Mouse (Mus musculus): ENCODE results near the gene Stpg1. TPM values are rescaled to one million over a fixed set of nuclear protein-coding genes. Genes with fewer than 3 reads are reported as not detected.
A peak's percentile ranks its signal among the peaks of the same experiment; 100 is the strongest.

Stpg1 gene
- polyA plus RNA-seq, 1 experiment: 1.8 TPM

DNA sequence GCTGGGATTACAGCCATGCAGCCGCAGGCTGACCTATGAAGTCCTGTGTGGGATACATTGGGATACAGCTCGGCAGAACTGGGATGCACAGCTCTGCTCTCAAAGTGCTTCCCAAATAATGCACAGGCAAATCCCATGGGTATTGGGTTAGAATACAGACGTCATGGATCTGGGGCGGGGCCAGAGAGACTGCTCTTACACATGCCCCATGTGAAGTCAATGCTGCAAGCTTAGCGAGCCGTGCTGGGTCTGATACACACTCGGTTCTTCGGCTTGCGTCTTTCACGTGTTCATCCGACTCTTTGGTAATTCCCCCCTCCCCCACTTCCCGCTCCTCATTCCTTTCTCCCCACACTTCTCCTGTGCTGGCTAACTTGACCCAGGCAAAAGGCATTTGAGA is 44.5 kb downstream of the Stpg1 start:
- H3K27ac ChIP-seq (ENCODE audit: insufficient read depth, low read length): no peak overlapping the region
- H3K9me3 ChIP-seq (replicated peaks; ENCODE audit: control insufficient read depth, insufficient read depth, low read length, poor library complexity, severe bottlenecking): no peaks in the 10 kb centered on the region
- no peaks in the 10 kb centered on the region for H3K27me3 ChIP-seq (ENCODE audit: control insufficient read depth, insufficient read depth, low read length, poor library complexity, severe bottlenecking)
- H3K36me3 ChIP-seq (ENCODE audit: control insufficient read depth, insufficient read depth, low read length, poor library complexity, severe bottlenecking): peaks cover 8% of the 10 kb centered on the region
- H3K4me1 ChIP-seq (ENCODE audit: control insufficient read depth, insufficient read depth, low read length): peaks cover 2% of the 10 kb centered on the region
- H3K4me3 ChIP-seq (ENCODE audit: low read depth, low read length): no peak overlapping the region
- H3K9ac ChIP-seq (ENCODE audit: low read depth, poor library complexity, severe bottlenecking): no peak overlapping the region
- no peak for TF ChIP-seq EP300 (IDR thresholded peaks at IDR 0.05; ENCODE audit: insufficient read depth, low read depth, low read length)
- no peak for TF ChIP-seq POLR2A (IDR thresholded peaks at IDR 0.05; ENCODE audit: insufficient read depth, low read length)
- TF ChIP-seq CTCF (IDR thresholded peaks at IDR 0.05; ENCODE audit: low read depth, low read length): no peak

DNA sequence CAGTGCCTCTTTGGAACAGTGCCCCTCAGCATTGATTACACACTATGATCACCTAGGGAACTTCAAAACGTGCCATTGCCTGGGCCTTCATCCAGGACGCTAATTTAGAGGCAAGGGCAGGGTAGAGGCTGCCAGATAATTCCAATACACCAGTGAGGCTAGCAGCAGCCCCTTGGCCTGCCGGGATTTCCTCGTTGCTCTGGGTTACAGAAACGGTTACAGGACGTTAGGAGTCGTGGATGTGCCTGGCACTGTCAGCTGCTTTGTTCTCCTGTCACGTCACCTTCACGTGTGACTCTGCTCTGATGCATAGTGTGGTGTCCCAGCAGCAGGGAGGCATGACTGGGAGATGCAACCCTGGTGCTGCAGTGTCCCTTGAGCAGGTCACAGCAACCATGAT is 45.5 kb downstream of the Stpg1 start:
- H3K4me3 ChIP-seq (ENCODE audit: low read depth, low read length): no peak overlapping the region
- H3K27me3 ChIP-seq (ENCODE audit: control insufficient read depth, insufficient read depth, low read length, poor library complexity, severe bottlenecking): no peaks in the 10 kb centered on the region
- H3K4me1 ChIP-seq (ENCODE audit: control insufficient read depth, insufficient read depth, low read length): peaks cover 2% of the 10 kb centered on the region
- no peak overlapping the region for H3K27ac ChIP-seq (ENCODE audit: insufficient read depth, low read length)
- H3K9ac ChIP-seq (ENCODE audit: low read depth, poor library complexity, severe bottlenecking): no peak overlapping the region
- no peak for TF ChIP-seq EP300 (IDR thresholded peaks at IDR 0.05; ENCODE audit: insufficient read depth, low read depth, low read length)
- H3K9me3 ChIP-seq (replicated peaks; ENCODE audit: control insufficient read depth, insufficient read depth, low read length, poor library complexity, severe bottlenecking): no peaks in the 10 kb centered on the region
- peaks cover 8% of the 10 kb centered on the region for H3K36me3 ChIP-seq (ENCODE audit: control insufficient read depth, insufficient read depth, low read length, poor library complexity, severe bottlenecking)

DNA sequence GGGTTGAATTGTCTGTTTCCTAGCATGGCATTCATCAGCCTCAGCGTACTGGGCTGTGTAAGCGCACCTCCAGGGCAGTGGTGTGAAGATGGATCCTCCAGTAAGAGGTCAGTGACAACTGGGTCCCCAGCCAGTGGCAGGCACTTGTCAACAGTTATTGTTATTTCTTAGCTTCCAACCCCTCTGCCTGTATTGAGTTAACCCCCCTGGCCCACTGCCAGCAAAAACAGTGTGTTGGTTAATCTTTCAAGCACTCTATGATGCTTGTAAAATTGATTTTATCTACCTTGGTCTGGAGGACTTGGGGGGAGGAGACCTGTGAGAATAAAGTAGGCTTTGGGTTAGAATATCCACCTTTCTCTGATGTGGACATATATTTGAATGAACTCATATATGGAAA is 49.7 kb downstream of the Stpg1 start:
- peaks cover 19% of the 10 kb centered on the region for H3K4me1 ChIP-seq (ENCODE audit: control insufficient read depth, insufficient read depth, low read length)
- H3K27me3 ChIP-seq (ENCODE audit: control insufficient read depth, insufficient read depth, low read length, poor library complexity, severe bottlenecking): no peaks in the 10 kb centered on the region
- TF ChIP-seq POLR2A (IDR thresholded peaks at IDR 0.05; ENCODE audit: insufficient read depth, low read length) (no peak), EP300 (IDR thresholded peaks at IDR 0.05; ENCODE audit: insufficient read depth, low read depth, low read length) (no peak), CTCF (IDR thresholded peaks at IDR 0.05; ENCODE audit: low read depth, low read length) (no peak)
- peaks cover 8% of the 10 kb centered on the region for H3K36me3 ChIP-seq (ENCODE audit: control insufficient read depth, insufficient read depth, low read length, poor library complexity, severe bottlenecking)
- no peaks in the 10 kb centered on the region for H3K9me3 ChIP-seq (replicated peaks; ENCODE audit: control insufficient read depth, insufficient read depth, low read length, poor library complexity, severe bottlenecking)
- no peak overlapping the region for H3K4me3 ChIP-seq (ENCODE audit: low read depth, low read length)
- H3K27ac ChIP-seq (ENCODE audit: insufficient read depth, low read length): no peak overlapping the region; the same call in 1 of the 2 replicates
- H3K9ac ChIP-seq (ENCODE audit: low read depth, poor library complexity, severe bottlenecking): no peak overlapping the region

DNA sequence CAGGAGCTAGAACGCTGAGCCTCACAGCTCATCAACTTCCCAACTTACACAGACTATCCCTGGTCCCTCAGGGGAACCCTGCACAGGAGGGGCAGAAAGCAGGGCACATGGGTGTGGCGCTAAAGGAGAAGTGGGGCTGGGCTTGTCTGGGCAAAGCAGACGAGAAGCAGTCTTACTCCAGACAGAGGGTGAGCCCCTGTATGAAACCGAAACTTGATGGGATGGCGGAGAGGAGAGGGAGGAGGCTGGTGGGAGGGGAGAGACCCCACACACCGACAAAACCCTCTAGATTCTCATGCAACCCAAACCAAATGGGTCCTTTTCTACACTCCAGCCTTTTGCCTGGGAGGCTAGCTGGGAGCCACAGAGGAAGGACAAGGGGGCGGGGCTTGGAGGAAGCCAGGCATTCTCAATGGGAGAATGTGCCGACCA is 50.5 kb downstream of the Stpg1 start:
- H3K36me3 ChIP-seq (ENCODE audit: control insufficient read depth, insufficient read depth, low read length, poor library complexity, severe bottlenecking): peaks cover 8% of the 10 kb centered on the region
- H3K4me1 ChIP-seq (ENCODE audit: control insufficient read depth, insufficient read depth, low read length): peaks cover 23% of the 10 kb centered on the region
- no peaks in the 10 kb centered on the region for H3K9me3 ChIP-seq (replicated peaks; ENCODE audit: control insufficient read depth, insufficient read depth, low read length, poor library complexity, severe bottlenecking)
- TF ChIP-seq POLR2A (IDR thresholded peaks at IDR 0.05; ENCODE audit: insufficient read depth, low read length): no peak
- TF ChIP-seq EP300 (IDR thresholded peaks at IDR 0.05; ENCODE audit: insufficient read depth, low read depth, low read length): peak; percentile 54
- no peak for TF ChIP-seq CTCF (IDR thresholded peaks at IDR 0.05; ENCODE audit: low read depth, low read length)
- peak overlapping the region; percentile 27 for H3K9ac ChIP-seq (ENCODE audit: low read depth, poor library complexity, severe bottlenecking)
- H3K27me3 ChIP-seq (ENCODE audit: control insufficient read depth, insufficient read depth, low read length, poor library complexity, severe bottlenecking): no peaks in the 10 kb centered on the region
- peak overlapping the region; percentile 26 for H3K4me3 ChIP-seq (ENCODE audit: low read depth, low read length)
- peak overlapping the region; percentile 79 for H3K27ac ChIP-seq (ENCODE audit: insufficient read depth, low read length)

DNA sequence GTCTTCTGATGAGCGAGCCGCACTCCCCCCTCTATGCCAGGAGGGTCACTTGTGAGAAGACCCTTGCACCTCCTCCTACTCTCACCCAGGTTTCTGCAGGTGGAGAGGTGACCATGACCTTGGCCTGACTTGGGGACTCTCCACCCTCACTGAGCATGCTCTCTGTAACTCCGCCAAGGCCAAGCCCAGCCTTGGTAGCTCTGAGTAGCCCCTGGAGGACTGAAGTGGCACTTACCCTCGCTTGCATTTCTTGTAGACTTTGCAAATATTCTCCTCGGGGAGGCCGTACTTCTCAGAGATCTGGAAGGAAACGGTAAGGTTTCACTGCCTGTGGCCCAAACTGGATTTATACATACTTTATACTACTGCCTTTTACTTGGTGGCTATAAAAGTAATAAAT is 51.4 kb downstream of the Stpg1 start:
- H3K9me3 ChIP-seq (replicated peaks; ENCODE audit: control insufficient read depth, insufficient read depth, low read length, poor library complexity, severe bottlenecking): no peaks in the 10 kb centered on the region
- no peak overlapping the region for H3K4me3 ChIP-seq (ENCODE audit: low read depth, low read length)
- peaks cover 31% of the 10 kb centered on the region for H3K4me1 ChIP-seq (ENCODE audit: control insufficient read depth, insufficient read depth, low read length)
- H3K27ac ChIP-seq (ENCODE audit: insufficient read depth, low read length): peak overlapping the region; percentile 79
- no peaks in the 10 kb centered on the region for H3K27me3 ChIP-seq (ENCODE audit: control insufficient read depth, insufficient read depth, low read length, poor library complexity, severe bottlenecking)
- H3K36me3 ChIP-seq (ENCODE audit: control insufficient read depth, insufficient read depth, low read length, poor library complexity, severe bottlenecking): peaks cover 8% of the 10 kb centered on the region
- H3K9ac ChIP-seq (ENCODE audit: low read depth, poor library complexity, severe bottlenecking): peak overlapping the region; percentile 27
- TF ChIP-seq POLR2A (IDR thresholded peaks at IDR 0.05; ENCODE audit: insufficient read depth, low read length) (no peak), EP300 (IDR thresholded peaks at IDR 0.05; ENCODE audit: insufficient read depth, low read depth, low read length) (no peak), CTCF (IDR thresholded peaks at IDR 0.05; ENCODE audit: low read depth, low read length) (no peak)

- no peaks in the 10 kb centered on the region for H3K9me3 ChIP-seq (replicated peaks; ENCODE audit: control insufficient read depth, insufficient read depth, low read length, poor library complexity, severe bottlenecking)
- TF ChIP-seq CTCF (IDR thresholded peaks at IDR 0.05; ENCODE audit: low read depth, low read length) (no peak), POLR2A (IDR thresholded peaks at IDR 0.05; ENCODE audit: insufficient read depth, low read length) (no peak), EP300 (IDR thresholded peaks at IDR 0.05; ENCODE audit: insufficient read depth, low read depth, low read length) (no peak)
- H3K4me3 ChIP-seq (ENCODE audit: low read depth, low read length): no peak overlapping the region
- peaks cover 4% of the 10 kb centered on the region for H3K36me3 ChIP-seq (ENCODE audit: control insufficient read depth, insufficient read depth, low read length, poor library complexity, severe bottlenecking)
- H3K27me3 ChIP-seq (ENCODE audit: control insufficient read depth, insufficient read depth, low read length, poor library complexity, severe bottlenecking): no peaks in the 10 kb centered on the region
- no peak overlapping the region for H3K9ac ChIP-seq (ENCODE audit: low read depth, poor library complexity, severe bottlenecking)
- peaks cover 36% of the 10 kb centered on the region for H3K4me1 ChIP-seq (ENCODE audit: control insufficient read depth, insufficient read depth, low read length)
- peak overlapping the region; percentile 42; the same call in 1 of the 2 replicates for H3K27ac ChIP-seq (ENCODE audit: insufficient read depth, low read length)
Observed at GRCm38 (mm10) chr4:135546793-135547192, 52.2 kb downstream of the Stpg1 start.

Data from ES-Bruce4 (cell line).